Mouse (Mus musculus): ENCODE results near the gene Zfc3h1.

Zfc3h1 gene

DNA sequence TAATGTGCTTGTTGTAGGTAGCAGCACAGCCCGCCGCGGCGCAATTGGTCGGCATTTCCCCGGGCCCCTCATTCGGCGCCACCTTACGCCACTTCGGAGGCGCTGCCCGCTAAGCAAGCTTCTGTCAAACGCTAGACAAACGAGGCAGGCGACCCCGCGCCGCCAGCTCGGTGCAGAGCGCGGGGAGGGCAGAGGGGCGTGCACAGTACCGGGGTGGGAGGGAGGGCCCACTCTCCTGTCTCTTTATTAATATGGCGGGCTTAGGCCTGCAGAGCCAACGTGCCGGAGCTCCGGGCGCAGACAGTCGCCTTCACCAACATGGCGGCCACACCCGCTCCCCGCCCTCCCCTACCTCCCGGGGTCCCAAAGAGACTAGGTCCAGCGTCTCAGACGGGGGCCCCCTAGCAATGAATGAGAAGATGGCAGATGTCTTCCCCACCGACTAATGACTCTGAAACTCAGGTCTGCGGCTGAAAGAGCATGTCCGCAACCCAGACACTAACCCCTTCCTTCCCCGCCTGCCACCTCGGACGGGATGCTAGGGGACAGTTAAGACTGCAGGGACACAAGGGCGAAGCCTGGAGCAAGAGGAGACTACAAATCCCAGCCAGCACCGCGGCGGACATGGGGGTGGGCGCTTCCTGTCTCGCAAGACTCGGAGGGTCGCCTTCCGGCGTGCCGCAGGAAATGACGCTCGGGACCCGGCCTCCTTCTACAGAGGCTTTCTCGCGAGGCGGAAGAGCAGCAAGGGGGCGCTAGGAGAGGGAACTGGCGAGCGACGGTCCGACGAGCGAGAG, at the start of gene Zfc3h1, which contains the start of gene Thap2:
Zfc3h1 (plus strand) TSS at position 739 of the 797 bp plus-strand sequence.
Thap2 (minus strand) TSS at position 223 of the 797 bp plus-strand sequence.
- peak; percentile 96 to 97 for DNase-seq (ENCODE audit: low spot score in 2 of 2)

DNA sequence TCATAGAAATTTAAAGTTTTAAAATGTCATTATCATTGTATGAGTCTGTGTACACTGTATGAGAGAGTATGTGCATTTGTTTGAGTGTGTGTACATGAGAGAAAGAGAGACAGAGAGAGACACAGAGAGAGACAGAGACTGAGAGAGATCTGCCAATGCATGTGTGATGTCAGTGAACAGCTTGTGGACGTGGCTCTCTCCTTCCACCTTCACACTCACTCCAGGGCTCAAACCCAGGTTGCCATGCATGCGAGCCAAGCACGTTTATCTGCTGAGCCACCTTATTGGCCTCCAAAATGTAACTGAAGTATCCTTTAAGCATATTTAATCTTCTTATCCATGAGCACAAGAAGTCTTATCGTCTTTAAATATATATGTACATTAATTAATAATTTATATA, 47.9 kb upstream of the Zfc3h1 start:
- DNase-seq (ENCODE audit: low spot score in 2 of 2) = no peak

DNA sequence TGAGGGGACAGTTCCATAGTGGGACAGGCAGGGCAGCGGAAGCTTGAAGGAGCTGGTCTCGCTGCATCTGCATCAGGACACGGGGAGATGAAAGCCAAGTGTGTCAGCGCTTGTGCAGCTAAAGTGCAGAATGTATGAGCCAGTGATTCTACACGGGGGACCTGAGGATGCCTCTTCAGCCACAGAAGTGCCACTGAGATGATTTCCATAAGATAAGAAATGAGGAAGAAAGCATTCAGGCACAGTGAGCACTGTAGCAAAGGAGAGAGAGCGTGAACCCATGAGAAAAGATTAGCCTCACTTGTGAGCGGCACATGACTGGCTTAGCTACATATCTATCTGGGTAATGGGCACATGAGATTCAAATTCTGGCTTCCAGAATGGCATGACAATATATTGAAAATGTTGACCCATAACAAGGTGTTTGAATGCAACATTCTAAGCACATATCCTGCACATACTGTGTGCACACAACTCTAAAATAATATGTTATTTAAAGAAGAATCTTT, 44.9 kb upstream of the Zfc3h1 start:
- no peak for DNase-seq (ENCODE audit: low spot score in 2 of 2)

DNA sequence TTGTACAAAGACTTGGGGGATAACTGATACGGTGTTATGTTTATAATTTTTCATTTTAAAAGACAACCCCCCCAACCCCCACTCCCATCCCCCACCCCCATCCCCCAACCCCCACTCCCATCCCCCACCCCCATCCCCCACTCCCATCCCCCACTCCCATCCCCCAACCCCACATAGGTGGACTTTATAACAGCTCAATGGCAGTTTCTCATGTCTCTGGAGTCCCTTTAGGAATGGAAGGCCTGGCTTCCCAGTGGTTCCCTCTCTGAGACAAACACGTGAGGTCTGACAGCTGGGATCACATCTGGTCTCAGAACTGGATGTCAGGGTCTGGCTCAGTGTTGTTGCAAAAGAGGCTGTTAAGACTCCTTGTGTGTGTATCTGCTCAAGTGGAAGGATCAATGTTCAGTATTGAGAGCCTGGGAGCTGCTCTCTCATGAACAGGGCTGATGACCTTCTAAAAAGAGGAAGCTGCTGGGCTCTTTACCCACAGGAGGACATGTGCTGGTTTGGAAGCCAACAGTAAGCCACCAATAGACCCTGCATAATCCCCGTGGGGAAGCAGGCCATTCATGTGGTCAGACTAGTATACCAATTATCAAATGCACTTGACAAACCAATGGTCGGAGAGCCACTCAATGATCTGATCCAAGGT, 41.9 kb upstream of the Zfc3h1 start:
- DNase-seq (ENCODE audit: low spot score in 2 of 2) = no peak

DNA sequence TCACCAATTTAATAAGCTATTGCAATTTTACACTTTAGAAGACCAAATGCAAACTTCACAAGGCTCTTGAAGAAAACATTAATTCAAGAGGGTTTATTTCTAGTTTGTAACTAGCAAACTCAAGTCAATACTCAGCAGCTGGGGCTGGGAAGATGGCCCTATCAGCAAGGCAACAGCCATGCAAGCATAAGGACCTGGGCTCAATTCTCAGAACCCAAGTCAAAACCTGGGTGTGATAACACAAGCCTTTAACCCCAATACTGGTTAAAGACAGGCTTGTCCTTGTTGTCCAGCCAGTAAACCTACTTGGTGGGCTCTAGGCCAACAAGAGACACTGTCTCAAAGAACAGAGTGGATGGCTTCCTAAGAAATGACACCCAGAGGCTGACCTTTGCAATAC, 38.3 kb upstream of the Zfc3h1 start:
- no peak for DNase-seq (ENCODE audit: low spot score in 2 of 2)

DNA sequence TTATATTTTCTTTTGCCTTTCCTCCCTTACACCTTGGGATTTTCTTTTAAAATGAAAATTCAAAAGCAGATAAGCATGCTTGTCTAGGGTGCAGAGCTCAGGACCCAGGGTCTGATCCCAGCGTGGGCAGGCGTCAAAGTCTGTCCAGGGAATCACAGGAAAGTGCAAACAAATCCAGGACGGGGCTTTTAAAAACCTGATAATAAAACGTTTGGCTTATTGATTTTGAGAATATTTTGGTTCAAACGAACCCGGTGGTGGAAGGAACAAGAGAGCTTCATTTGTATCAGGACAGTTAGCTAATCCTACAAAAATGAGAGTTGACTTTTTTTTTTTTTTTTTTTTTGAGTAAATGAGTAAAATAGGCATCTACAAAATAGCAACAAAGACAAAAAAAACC, 36.6 kb upstream of the Zfc3h1 start:
- no peak for DNase-seq (ENCODE audit: low spot score in 2 of 2)

DNA sequence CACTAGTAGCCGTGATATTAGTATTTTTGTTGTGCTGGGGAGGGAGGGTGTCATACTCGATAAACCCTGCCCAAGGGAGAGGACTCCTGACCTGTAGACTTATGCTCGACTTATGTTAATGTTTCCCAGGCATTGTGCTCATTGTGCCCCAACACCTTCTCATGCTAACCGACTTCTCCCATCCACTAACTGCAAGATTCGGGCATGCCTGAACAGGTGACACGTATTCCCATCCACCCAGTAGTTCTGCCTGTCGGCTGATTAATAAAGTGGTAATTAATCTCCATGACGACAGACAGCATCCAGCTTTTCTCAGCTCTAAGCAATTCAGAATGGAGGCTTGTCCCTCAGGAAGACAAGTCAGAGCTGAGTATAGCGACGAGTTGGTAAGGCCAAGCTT, 35.7 kb upstream of the Zfc3h1 start:
- DNase-seq (ENCODE audit: low spot score in 2 of 2) = no peak

DNA sequence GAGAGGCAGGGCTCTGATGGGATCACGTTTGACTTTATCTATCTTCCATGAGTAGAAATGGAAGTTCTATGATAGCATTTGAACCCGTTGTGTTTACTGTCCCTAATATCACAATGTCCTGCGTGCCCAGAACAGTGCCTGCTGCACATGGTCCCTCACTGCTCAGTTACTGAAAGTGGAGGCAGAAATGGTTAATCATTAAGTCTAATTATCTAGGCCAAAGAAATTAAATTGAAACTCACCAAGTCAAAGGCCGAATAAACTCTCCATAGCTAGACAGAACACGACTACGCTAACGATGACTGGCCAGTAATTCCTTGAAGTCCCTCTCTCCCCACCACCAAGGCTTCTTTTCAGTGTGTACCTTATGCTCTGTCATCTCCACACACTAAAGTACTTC, 35.2 kb upstream of the Zfc3h1 start:
- no peak for DNase-seq (ENCODE audit: low spot score in 2 of 2)

DNA sequence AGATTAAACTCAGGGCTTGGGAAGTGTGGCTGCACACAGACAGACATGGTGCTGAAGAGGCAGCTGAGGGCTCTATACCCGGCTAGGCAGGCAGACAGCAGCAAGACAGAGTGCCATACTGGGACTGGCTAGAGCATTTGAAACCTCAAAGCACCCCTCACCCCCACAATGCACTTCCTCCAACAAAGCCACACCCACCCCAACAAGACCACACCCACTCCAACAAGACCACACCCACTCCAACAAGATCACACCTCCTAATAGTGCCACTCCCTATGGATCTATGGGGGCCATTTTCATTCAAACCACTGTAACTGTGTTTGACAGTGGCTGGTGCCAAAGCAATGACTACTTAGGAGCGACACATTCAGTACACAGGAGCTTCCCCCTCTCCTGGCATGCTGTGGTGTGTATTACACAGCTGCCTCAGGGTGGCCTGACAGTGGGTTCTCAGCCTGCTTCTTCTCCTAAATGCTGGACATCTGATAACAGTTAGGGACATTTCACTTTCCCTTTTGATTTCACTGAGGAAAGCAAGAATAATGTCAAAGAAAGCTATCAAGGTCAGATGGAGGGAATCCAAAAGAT, 33.9 kb upstream of the Zfc3h1 start:
- DNase-seq (ENCODE audit: low spot score in 2 of 2) = no peak

DNA sequence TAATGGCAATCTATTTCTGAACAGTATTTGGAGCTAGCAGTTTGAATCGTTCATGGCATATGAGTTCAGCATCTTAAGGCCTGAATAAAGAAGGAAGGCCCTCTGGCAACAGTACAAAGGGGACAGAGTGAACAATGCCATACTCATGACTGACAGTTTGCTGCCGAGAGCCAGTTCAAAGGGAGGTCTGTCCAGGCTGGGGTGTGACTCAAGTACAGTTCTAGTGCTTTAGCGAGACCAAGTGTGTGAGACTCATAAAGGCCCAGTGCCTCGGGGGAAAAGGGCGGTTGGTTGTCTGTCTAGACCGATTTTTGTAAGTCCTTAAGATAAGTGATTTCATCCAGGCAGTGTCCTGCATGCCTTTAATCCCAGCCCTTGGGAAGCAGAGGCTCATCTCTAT, 30.2 kb upstream of the Zfc3h1 start:
- no peak for DNase-seq (ENCODE audit: low spot score in 2 of 2)

DNA sequence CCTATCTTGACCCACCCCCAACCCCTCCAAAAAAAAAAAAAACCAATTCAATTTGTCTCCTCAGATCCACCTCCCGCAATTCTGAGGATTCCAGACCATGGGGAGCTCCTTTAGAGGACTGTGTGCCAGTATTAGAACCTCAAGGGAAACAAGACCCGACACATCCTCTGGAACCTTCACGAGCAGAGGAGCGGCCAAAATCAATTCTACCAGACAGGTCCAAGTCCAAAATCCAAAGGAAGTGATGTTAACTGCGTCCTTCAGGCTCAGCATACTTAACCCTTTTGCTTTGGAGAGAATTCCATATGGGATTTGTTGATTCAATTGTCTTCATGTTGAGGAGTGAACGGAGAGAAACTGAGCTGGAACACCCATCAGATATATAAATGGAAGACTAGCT, 29.7 kb upstream of the Zfc3h1 start:
- no peak for DNase-seq (ENCODE audit: low spot score in 2 of 2)

DNA sequence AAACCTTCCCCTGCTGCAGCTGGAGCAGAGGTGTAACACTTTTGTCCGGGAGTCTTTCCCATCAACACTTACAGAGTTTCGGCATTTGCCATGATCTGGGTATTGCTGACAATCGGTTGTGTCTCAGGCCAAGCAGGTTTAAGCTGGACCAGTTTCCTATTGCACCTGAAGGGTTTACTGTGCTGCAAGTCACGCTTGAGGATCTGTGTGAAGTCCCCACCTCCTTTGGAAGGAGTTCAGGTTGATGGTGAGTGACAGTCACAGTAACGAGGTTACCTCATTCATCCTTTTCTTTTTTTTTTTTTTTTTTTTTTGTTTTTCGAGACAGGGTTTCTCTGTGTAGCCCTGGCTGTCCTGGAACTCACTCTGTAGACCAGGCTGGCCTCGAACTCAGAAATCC, 28.7 kb upstream of the Zfc3h1 start:
- DNase-seq (ENCODE audit: low spot score in 2 of 2) = no peak

DNA sequence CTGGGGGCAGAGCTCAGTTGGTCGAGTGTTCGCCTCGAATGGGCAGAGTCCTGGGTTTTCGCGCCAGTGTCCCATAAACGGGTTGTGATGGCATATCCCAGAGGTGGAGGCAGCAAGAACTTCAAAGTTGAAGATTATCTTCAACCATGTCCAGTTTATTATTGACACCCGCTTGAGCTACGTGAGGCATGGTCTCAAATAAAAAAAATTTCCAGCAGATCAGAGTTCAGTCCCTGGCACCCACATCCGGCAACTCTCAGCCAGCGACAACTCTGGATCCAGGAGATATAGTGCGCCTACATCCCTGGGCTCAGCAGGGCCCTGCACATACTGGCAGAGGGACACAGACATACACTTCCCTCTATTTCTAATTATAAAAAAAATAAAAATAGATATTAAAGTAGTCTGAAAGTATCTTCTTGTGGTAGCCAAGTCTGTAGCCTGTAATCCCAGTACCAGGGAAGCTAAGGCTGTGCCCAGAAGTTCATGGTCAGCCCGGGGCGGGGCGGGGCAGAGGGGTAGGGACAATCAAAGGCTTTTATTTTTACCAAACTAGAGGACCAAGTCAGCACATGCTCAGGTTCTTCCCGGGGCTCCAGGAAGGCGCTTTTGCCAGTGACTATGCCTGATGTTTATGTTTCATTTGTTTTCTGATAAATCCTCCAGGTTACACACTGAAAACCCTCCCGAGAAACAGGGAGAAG, 26.4 kb upstream of the Zfc3h1 start:
- no peak for DNase-seq (ENCODE audit: low spot score in 2 of 2)

DNA sequence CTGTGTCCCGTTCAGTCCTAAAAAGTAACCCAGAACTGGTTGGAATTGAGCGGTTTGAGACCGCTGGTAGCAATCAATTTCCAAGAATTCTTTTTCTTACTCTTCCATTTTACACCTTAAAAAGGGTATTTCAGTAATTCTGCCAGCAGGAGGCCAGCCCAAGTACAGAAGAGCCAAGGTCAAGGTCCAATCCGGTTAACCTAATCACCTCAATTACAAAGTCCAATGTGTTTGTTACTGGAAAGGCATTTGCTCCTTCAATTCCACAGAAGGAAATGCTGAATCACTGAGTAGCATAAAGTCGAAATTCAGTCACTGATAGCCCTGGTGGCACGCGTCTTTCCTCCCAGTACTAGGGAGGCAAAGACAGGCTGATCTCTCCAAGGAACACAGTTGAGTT, 25.7 kb upstream of the Zfc3h1 start:
- DNase-seq (ENCODE audit: low spot score in 2 of 2) = no peak

DNA sequence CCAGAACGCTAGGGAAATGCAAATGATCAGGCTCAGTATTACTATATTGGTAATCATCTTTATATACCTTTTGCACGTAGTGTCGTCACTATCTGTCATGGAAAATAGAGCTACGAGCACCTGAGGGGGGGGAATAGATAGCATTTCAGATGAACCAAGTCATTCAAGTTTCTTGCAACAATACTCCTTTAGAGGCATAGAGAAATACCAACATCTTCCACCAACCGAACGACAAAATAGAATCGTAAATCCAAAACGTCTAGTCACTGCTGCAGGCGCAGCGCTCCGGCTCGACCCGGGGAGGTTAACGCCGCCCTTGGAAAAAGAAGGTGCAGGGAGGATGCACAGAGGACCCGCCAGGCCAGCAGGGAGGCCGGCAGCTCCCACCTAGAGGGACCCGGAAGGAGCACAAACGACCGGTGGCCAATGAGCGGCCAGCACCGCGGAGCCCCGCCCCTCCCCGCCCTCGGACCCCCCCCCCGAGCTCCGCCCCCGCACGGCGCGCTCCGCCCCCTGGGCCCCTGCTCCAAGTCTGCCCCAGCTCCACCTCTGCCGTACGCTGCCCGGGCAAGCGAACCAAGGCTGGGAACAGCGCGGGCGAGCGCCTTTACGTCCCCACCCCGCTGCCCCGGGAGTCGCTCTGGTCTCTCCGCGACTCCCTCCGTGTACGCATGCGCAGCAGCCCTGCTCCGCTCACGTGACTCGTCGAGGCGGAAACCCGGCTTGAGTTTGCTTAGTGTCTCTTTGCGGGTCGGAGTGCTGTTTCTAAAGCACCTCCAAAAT, 22.7 kb upstream of the Zfc3h1 start, which contains the start of gene Tmem19:
Tmem19 (minus strand) TSS at position 662 of the 783 bp plus-strand sequence.
- peak; percentile 95 to 96 for DNase-seq (ENCODE audit: low spot score in 2 of 2)

DNA sequence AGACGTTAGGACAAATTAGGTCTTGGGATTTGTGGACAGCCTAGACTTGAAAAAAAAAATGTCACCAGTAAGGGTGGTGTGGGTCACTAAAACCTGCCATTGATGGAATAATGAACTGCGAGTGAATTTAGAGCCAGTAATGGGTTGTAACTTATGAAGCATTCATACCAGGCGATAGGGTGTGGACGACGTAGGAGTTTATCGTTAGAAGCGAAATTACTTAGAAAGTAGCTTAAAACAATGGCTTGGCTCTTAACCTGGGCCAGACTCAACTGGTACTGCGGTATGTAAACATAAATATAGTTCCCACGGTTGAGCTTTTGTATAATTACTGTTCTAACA, 22.2 kb upstream of the Zfc3h1 start:
- DNase-seq (ENCODE audit: low spot score in 2 of 2) = no peak

DNA sequence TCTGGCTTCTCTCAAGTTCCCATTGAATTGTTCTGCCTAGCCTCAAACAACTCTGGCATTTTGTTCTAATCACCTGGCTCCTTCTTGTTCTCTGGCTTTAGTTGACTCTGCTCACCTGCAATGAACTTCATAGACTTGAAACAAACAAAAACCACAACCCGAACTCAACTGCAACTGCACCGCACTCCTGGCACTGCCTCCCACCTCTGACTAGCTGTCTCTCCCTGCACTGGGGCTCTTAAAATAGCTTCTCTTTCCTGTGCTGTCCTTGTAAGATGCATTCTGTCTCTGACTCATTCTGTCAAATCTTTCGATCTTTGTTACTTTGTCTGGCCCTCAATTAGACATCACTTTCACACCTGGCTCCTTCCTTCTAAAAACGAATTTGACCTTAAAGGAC, 21.6 kb upstream of the Zfc3h1 start:
- DNase-seq (ENCODE audit: low spot score in 2 of 2) = peak; percentile 28 to 37

DNA sequence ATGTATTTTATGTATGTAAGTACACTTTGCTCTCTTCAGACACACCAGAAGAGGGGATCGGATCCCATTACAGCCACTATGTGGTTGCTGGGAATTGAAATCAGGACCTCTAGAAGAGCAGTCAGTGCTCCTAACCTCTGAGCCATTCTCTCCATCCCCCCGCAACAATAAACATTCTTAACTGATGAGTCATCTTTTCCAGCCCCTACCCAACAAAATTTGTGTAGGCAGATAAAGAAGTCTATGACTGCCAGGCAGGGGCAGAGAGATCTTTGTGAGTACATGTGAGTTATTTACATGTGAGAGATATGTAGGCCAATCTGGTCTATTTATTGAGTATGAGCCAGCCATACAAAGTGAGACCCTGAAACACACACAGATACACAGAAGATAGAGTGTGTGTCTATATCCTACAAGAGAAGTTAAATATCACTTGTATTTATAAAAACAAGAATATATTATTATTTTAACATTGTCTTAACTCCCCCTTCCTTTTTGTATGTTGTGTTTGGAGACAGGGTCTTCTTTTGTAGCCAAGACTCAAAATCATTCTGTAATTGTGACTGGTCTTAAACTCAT, 3.2 kb upstream of the Zfc3h1 start:
- DNase-seq (ENCODE audit: low spot score in 2 of 2) = no peak

DNA sequence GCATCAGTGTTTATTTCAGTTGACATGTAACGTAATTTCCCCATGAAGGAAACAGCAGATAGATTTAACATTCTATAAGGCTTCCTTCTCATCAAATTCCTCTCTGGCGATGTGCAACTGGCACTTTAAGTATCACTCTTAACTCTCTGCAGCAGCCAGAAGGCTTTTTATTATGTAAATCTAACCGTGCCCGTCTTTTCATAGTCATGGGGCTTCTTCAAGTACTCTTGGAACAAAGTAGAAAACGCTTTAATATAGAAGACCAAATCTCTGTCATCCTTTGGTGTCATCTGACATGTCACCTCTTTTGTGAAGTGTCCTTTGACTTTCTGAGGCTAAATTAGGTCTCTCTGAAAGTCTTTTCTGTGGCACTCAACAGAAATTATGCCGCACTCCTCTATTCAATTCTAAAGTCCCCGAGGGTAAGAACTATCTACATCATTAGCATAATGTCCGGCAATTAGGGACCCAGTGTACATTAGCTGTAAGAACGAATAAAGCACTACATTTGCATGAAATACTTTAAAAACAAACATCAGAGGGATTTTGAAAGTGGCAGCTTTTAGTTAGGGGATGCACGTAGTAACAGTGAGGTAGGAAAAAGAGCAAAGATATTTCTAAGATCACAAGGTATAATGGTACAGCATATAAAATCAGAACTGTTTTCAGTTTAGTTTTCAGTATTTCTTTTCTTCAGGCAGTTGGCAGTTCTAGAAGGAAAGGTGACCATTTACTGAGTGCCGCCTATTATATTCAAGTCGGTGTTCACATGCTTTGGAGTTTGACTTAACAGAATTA, 1.7 kb upstream of the Zfc3h1 start:
- DNase-seq (ENCODE audit: low spot score in 2 of 2) = no peak

DNA sequence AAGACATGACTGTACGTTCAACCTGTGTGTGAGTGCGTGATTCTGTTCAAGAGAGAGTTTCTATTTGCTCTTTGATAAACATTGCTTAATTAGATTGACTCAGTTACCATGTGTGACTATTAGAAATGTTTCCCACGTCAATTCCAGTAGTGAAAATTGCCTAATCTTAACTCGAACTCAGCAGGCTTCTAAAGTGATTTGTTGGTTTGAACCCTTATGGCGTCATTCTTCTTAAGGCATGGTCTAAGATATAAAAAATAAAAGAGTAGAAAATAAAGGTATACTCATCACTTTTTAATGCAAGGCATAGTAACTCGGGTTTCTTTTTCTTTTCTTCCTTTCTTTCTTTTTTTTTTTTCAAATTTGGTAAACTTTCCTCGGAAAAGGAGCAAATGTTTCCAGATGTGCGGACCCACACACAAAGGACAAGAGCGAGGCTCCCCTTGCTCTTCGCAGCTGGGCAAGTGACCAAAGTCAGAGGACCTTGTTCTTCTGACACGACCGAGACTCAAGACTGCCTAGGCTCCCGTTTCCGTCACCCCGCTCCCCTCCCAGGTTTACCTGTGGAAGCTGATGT, 1.0 kb upstream of the Zfc3h1 start:
- DNase-seq (ENCODE audit: low spot score in 2 of 2) = no peak

Data from thymus, postnatal 10 days (tissue).